Mouse (Mus musculus): Measurements from ENCODE around the gene Aoc1. TPM values are rescaled to one million over a fixed set of nuclear protein-coding genes. Genes with fewer than 3 reads are reported as not detected.

Aoc1 gene
- polyA plus RNA-seq, 1 experiment from 2014 or later: 51.9 TPM

Other genes with a start within 250 kb of the Aoc1 start
- 0.95 and 1.1 TPM in 2 replicates for gene AI854703, start 246.1 kb upstream of the Aoc1 start, polyA plus RNA-seq (2015; fragmentation: Nextera tagmentation; extraction: Ambion mirVana)
- 1.7 TPM in 2 replicates for gene Gimap8, start 225.7 kb upstream of the Aoc1 start, polyA plus RNA-seq (2015; fragmentation: Nextera tagmentation; extraction: Ambion mirVana)
- gene Gimap9, start 196.8 kb upstream of the Aoc1 start, polyA plus RNA-seq (2015; fragmentation: Nextera tagmentation; extraction: Ambion mirVana): 15.9 and 16.5 TPM in 2 replicates
- gene Gimap4, start 188.3 kb upstream of the Aoc1 start, polyA plus RNA-seq (2015; fragmentation: Nextera tagmentation; extraction: Ambion mirVana): 21.2 and 23.2 TPM in 2 replicates
- gene Gimap6, start 164.7 kb upstream of the Aoc1 start, polyA plus RNA-seq (2015; fragmentation: Nextera tagmentation; extraction: Ambion mirVana): 19.7 and 21.1 TPM in 2 replicates
- 3.2 and 9.2 TPM in 2 replicates for gene Gm28053, start 154.3 kb upstream of the Aoc1 start, polyA plus RNA-seq (2015; fragmentation: Nextera tagmentation; extraction: Ambion mirVana)
- gene Gimap7, start 154.3 kb upstream of the Aoc1 start, polyA plus RNA-seq (2015; fragmentation: Nextera tagmentation; extraction: Ambion mirVana): 0.28 and 0.34 TPM in 2 replicates
- 36.2 and 39.1 TPM in 2 replicates for gene Gimap1, start 133.8 kb upstream of the Aoc1 start, polyA plus RNA-seq (2015; fragmentation: Nextera tagmentation; extraction: Ambion mirVana)
- 9.7 and 13.8 TPM in 2 replicates for gene Gimap5, start 126.7 kb upstream of the Aoc1 start, polyA plus RNA-seq (2015; fragmentation: Nextera tagmentation; extraction: Ambion mirVana)
- 0.37 and 0.43 TPM in 2 replicates for gene Gimap3, start 102.0 kb upstream of the Aoc1 start, polyA plus RNA-seq (2015; fragmentation: Nextera tagmentation; extraction: Ambion mirVana)
- 183 TPM in 2 replicates for gene Tmem176a, start 32.0 kb upstream of the Aoc1 start, polyA plus RNA-seq (2015; fragmentation: Nextera tagmentation; extraction: Ambion mirVana)
- gene Tmem176b, start 31.4 kb upstream of the Aoc1 start, polyA plus RNA-seq (2015; fragmentation: Nextera tagmentation; extraction: Ambion mirVana): 403 and 414 TPM in 2 replicates
- gene 1600015I10Rik, start 57.0 kb downstream of the Aoc1 start, polyA plus RNA-seq (2015; fragmentation: Nextera tagmentation; extraction: Ambion mirVana): not detected in 2 replicates
- gene Doxl2, start 102.1 kb downstream of the Aoc1 start, polyA plus RNA-seq (2015; fragmentation: Nextera tagmentation; extraction: Ambion mirVana): not detected in 2 replicates
- not detected in 2 replicates for gene Svs1, start 114.0 kb downstream of the Aoc1 start, polyA plus RNA-seq (2015; fragmentation: Nextera tagmentation; extraction: Ambion mirVana)
- gene Gpnmb, start 163.7 kb downstream of the Aoc1 start, polyA plus RNA-seq (2015; fragmentation: Nextera tagmentation; extraction: Ambion mirVana): 0.12 and 0.15 TPM in 2 replicates
- 69.1 and 74.4 TPM in 2 replicates for gene Malsu1, start 200.9 kb downstream of the Aoc1 start, polyA plus RNA-seq (2015; fragmentation: Nextera tagmentation; extraction: Ambion mirVana)